Mouse (Mus musculus): ENCODE results near the gene Hyal2.

- TF ChIP-seq POLR2A (IDR thresholded peaks at IDR 0.05; ENCODE audit: low read depth, low read length) = no peak
- no peak for TF ChIP-seq CTCF (IDR thresholded peaks at IDR 0.05; ENCODE audit: extremely low read depth, insufficient read length, insufficient replicate concordance, low read depth, low read length)
Observed at GRCm38 (mm10) chr9:107569270-107569669, 1.5 kb downstream of the Hyal2 start.
